Mouse (Mus musculus): Measurements from ENCODE around the gene Cbln1. TPM values are rescaled to one million over a fixed set of nuclear protein-coding genes. Genes with fewer than 3 reads are reported as not detected.

Cbln1 gene
- polyA plus RNA-seq, 1 experiment from 2014 or later, result 12.9 TPM

DNA sequence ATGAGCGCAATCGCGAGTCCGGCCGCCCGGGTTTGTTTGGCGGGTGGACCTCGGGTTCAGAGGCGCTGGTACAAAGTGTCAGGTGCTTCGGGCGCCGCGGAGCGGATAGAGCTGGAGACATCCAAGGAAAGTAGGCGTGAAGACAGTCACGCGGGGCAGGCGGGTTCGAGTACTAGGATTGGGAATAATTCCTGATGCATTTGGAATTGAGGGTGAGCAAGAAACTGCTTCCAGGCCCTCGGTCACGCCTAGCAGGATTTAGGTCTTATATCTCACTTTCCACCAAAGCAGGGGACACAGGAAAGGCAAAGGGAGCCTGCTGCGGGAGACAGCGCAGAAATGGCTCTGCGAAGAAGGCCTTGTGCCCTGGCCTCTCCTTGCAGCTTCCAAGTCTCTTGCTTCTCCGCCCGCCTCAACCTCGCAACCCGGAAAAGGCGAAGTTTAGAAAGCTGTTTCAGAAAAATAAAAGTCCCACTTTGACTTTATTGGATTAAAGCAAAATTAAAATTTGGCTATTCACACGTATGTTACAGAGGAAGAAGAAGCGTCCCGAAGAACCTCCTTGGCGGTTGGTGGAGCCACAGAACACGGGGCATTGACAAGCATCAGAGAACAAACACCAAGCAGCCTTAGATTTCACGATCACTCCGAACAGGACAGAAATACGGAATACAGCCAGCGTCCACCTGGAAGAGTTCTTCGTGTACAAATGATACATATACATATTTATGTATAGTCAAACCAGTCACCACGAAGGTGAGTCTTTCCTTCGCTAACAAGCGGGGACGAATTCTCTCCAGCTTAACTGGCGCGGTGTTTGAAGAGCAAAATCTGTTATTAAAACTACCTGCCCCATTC is 3.2 kb downstream of the Cbln1 start:
- Histone ChIP-seq H3K9ac (replicated peaks) (peak overlapping the region; percentile 71; the same call in 1 of the 2 replicates), H3K4me2 (replicated peaks) (peak overlapping the region; percentile 95), H3K27ac (peak overlapping the region; percentile 41; the same call in 1 of the 2 replicates), H3K4me1 (replicated peaks) (peaks cover 54% of the 10 kb centered on the region), H3K4me3 (replicated peaks) (peak overlapping the region; percentile 67), H3K27me3 (peaks cover 90% of the 10 kb centered on the region), H3K9me3 (no peaks in the 10 kb centered on the region), H3K36me3 (no peaks in the 10 kb centered on the region)
- ATAC-seq, result no peak
- WGBS, result 3% methylated on average over 45 of the region's 45 CpGs

DNA sequence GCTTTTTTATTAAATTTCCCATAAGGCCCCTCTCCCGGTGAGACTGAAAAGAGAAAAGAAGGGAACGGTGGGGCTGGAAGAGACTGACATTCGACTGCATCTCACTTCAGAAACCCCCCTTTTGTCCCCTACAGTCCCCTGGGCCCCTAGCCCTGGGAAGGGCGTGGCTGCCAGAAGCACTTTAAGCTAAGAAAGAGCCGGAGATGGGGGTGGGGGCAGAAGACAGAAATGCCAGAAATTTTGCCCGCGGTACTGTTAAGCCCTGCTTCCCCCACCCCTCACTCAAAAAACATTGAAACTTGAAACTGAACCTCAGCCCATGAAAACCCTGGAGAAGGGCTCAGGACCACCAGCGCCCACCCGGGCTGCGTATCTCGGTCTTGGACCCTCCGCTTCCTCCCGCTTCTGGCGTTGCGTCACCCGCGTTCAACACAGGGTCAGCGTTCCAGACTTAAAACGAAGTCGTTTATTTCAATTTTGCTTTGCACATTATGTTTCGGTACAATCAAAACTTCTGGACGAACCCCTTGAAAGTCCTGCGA is 3.9 kb downstream of the Cbln1 start:
- Histone ChIP-seq H3K4me2 (replicated peaks) (peak overlapping the region; percentile 95), H3K4me3 (replicated peaks) (peak overlapping the region; percentile 67), H3K27ac (peak overlapping the region; percentile 41; the same call in 1 of the 2 replicates), H3K9me3 (no peaks in the 10 kb centered on the region), H3K4me1 (replicated peaks) (peaks cover 47% of the 10 kb centered on the region), H3K9ac (replicated peaks) (peak overlapping the region; percentile 24; the same call in 1 of the 2 replicates), H3K36me3 (no peaks in the 10 kb centered on the region), H3K27me3 (peaks cover 87% of the 10 kb centered on the region)
- WGBS, result 1% methylated on average over 23 of the region's 23 CpGs
- no peak for ATAC-seq

DNA sequence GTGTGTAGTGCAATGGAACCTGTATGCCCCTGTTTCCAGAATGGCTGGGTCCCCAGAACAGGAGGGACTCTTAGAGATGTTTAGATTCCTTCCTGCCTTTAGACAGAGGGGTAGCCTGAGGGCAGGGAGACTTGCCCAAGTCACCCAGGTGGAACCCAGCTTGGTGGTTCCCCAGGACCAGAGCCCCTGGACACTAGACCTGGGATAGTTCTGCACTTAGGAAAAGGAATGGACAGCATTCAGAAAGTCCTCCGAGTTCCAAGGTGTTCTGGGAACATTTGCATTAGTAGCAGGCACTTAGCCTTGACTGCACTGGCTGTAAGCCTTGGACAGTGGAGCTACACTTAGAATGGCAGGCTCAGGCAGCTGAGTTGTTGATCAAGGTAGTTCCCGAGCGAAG is 4.5 kb downstream of the Cbln1 start:
- no peak overlapping the region for H3K9ac ChIP-seq (replicated peaks)
- no peak for ATAC-seq
- no peak overlapping the region for H3K27ac ChIP-seq
- peaks cover 41% of the 10 kb centered on the region for H3K4me1 ChIP-seq (replicated peaks)
- no peaks in the 10 kb centered on the region for H3K36me3 ChIP-seq
- no peak overlapping the region for H3K4me3 ChIP-seq (replicated peaks)
- no peaks in the 10 kb centered on the region for H3K9me3 ChIP-seq
- H3K4me2 ChIP-seq (replicated peaks), result peak overlapping the region; percentile 95; the same call in 1 of the 2 replicates
- peaks cover 84% of the 10 kb centered on the region for H3K27me3 ChIP-seq
- WGBS, result 18% methylated on average over 3 of the region's 3 CpGs

DNA sequence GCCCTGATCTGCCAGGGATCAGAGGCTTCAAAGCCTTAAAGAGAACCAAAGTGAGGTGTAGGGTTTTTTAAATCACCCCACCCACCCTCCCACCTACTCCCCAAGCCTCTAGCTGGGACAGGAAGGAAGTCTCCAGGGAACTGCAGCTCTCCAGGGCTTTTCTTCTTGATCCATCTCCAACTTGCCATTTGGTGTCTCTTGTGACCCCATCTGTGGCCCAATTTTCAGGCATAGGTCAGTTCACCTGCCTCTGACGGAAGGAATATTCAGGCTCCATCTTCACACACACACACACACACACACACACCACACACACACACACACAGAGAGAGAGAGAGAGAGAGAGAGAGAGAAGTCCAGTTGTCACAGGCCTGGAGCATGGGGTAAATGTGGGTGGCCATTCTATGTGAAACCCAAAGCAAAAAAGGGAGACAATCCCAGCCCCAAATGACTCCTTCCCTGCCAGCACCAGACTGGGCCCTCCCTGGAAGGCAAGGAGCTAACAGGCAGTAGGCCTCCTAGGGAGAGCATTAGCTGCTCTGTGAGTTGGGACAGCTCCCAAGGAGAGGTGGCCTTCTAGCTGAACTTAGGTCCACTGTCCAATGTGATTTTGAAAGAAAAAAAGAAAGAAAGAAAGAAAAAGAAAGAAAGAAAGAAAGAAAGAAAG is 5.3 kb downstream of the Cbln1 start:
- ATAC-seq, result no peak
- H3K4me2 ChIP-seq (replicated peaks), result no peak overlapping the region
- H3K4me3 ChIP-seq (replicated peaks), result no peak overlapping the region
- no peak overlapping the region for H3K9ac ChIP-seq (replicated peaks)
- peaks cover 83% of the 10 kb centered on the region for H3K27me3 ChIP-seq
- H3K4me1 ChIP-seq (replicated peaks), result peaks cover 38% of the 10 kb centered on the region
- no peaks in the 10 kb centered on the region for H3K36me3 ChIP-seq
- H3K9me3 ChIP-seq, result no peaks in the 10 kb centered on the region
- H3K27ac ChIP-seq, result no peak overlapping the region
- WGBS, result 100% methylated on average over 1 of the region's 1 CpGs

DNA sequence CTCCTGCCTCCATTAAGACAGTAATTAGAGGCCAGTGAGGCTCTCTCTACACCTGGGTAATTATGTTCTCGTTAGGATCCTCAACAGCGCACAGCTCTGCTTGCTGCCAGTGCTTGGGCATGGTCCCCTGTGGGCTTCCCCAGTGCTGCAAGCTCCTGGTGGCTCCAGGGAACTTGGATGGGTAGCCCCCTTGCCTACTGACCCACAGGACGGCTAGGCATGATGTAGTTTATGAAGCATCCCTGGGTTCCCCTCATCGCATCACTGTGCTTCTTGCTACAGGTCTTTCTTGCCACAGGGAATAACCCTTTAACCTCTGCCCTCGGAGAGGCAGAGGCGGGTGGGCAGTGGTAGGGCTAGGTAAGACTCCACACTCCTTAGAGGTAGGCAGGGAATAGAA is 6.1 kb downstream of the Cbln1 start:
- H3K9ac ChIP-seq (replicated peaks), result no peak overlapping the region
- no peaks in the 10 kb centered on the region for H3K9me3 ChIP-seq
- no peak overlapping the region for H3K4me3 ChIP-seq (replicated peaks)
- H3K36me3 ChIP-seq, result no peaks in the 10 kb centered on the region
- H3K4me2 ChIP-seq (replicated peaks), result no peak overlapping the region
- no peak for ATAC-seq
- H3K27ac ChIP-seq, result no peak overlapping the region
- H3K4me1 ChIP-seq (replicated peaks), result peaks cover 37% of the 10 kb centered on the region
- peaks cover 76% of the 10 kb centered on the region for H3K27me3 ChIP-seq
- 59% methylated on average over 6 of the region's 6 CpGs for WGBS

DNA sequence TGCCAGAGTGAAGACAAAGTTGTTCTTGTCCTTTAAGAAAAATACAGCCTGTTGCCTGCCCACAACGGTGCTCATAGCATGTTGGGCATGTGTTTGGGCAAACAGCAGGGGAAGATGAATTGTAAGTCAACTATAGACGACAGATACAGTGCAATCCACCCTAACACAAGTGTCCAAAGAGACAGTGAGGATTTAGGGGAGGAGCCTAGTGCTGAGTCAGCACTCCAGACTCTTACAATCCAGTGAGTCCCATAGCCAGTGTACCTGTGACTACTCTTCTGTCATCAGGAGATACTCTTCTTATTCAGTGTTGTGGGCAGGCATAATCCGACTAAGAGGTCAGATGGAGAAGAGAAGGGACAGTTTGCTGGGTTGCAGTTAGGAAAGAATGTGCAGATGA is 8.0 kb downstream of the Cbln1 start:
- Histone ChIP-seq H3K4me3 (replicated peaks) (no peak overlapping the region), H3K27ac (no peak overlapping the region), H3K4me1 (replicated peaks) (peaks cover 18% of the 10 kb centered on the region), H3K4me2 (replicated peaks) (no peak overlapping the region), H3K36me3 (no peaks in the 10 kb centered on the region), H3K9me3 (no peaks in the 10 kb centered on the region), H3K27me3 (peaks cover 57% of the 10 kb centered on the region), H3K9ac (replicated peaks) (no peak overlapping the region)
- WGBS, result 86% methylated on average over 3 of the region's 3 CpGs
- no peak for ATAC-seq

DNA sequence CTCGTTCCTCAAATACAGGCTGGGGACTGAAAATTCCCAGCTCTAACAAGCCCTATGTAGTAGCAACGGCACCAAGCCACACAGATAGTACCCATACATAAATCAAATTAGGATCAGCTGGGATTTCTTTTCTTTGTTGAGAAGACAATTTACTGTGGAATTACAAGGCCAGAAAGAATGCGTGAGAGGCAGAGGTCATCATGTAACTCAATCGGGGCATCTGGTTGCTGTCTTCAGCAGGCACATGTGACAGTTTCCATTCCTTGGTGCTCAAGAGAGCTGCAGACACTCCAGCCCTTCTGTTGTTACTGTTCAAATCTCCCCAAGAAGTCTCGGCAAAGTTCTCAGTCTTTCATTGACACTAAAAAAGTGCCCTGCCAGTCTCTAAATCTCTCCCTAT is 10.6 kb downstream of the Cbln1 start:
- no peak overlapping the region for H3K4me3 ChIP-seq (replicated peaks)
- peaks cover 31% of the 10 kb centered on the region for H3K27me3 ChIP-seq
- H3K9me3 ChIP-seq, result no peaks in the 10 kb centered on the region
- no peaks in the 10 kb centered on the region for H3K36me3 ChIP-seq
- no peak overlapping the region for H3K4me2 ChIP-seq (replicated peaks)
- no peak overlapping the region for H3K9ac ChIP-seq (replicated peaks)
- no peak overlapping the region for H3K27ac ChIP-seq
- ATAC-seq, result no peak
- WGBS, result 22% methylated on average over 5 of the region's 5 CpGs
- 0 out of 2 replicates have a peak, but pooled peaks cover 6% of the 10 kb centered on the region for H3K4me1 ChIP-seq (replicated peaks)

DNA sequence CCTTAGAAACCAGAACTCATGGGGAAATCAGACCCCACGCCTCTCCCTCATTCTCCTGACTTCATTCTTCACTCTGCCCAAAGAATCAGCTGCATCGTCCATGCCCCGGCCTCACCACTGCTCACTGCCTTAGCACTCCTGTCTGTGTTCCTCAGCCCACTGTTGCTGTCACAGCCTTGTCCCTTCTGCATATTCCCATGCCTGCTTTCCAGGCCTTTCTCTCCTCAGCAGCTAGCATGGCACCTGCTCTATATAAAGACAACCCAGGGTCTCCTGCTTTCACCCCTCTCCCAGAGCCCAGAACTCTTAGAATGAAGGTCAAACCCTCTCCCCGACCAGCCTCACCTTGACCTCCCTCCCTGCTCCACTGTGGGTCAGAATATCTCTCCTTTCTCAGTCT is 15.5 kb downstream of the Cbln1 start:
- no peak for ATAC-seq
- H3K4me3 ChIP-seq (replicated peaks), result no peak overlapping the region
- no peaks in the 10 kb centered on the region for H3K27me3 ChIP-seq
- H3K36me3 ChIP-seq, result no peaks in the 10 kb centered on the region
- 0 out of 2 replicates have a peak, but pooled peaks cover 5% of the 10 kb centered on the region for H3K4me1 ChIP-seq (replicated peaks)
- H3K4me2 ChIP-seq (replicated peaks), result no peak overlapping the region
- no peak overlapping the region for H3K27ac ChIP-seq
- no peaks in the 10 kb centered on the region for H3K9me3 ChIP-seq
- no peak overlapping the region for H3K9ac ChIP-seq (replicated peaks)
- 87% methylated on average over 4 of the region's 4 CpGs for WGBS

DNA sequence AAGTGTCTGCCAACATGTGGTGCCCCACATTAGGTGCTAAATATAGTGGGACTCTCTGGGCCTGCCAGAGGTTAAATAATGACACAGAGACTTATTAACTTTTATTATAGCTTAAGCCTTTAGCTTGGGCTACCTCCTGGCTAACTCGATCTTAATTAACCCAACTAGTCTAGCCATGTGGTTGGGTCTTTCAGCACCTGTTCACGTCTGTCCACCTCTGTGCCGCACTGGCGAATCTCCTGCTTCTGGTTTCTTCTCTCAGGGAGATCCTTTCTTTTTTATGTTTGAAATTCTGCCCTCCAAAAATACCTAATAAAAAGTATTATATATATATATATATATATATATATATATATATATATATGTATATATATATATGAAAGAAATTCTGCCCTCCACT is 19.6 kb downstream of the Cbln1 start:
- 97% methylated on average over 4 of the region's 4 CpGs for WGBS
- Histone ChIP-seq H3K4me3 (replicated peaks) (no peak overlapping the region), H3K9ac (replicated peaks) (no peak overlapping the region), H3K27me3 (no peaks in the 10 kb centered on the region), H3K4me1 (replicated peaks) (no peaks in the 10 kb centered on the region), H3K9me3 (no peaks in the 10 kb centered on the region), H3K4me2 (replicated peaks) (no peak overlapping the region), H3K27ac (no peak overlapping the region), H3K36me3 (no peaks in the 10 kb centered on the region)
- no peak for ATAC-seq

DNA sequence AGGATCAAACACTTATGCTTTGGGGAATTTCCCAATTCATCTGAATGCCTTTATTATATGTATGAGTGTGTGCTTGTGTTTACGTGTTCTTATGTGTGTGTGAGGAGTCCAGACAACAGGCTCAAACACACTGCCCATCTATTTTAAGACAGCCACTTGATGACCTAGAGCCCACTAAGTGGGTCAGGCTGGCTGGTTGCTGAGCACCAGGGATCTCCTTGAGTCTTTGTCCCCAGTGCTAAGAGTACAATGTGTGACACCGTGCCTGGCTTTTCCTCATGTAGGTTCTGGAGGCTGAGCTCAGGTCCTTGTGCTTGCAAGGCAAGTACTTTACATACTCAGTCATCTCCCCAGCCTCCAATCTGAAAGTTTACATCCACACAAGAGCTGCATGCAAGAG is 20.7 kb downstream of the Cbln1 start:
- Histone ChIP-seq H3K9ac (replicated peaks) (no peak overlapping the region), H3K4me2 (replicated peaks) (no peak overlapping the region), H3K27ac (no peak overlapping the region), H3K4me3 (replicated peaks) (no peak overlapping the region), H3K4me1 (replicated peaks) (no peaks in the 10 kb centered on the region), H3K36me3 (no peaks in the 10 kb centered on the region), H3K9me3 (no peaks in the 10 kb centered on the region), H3K27me3 (no peaks in the 10 kb centered on the region)
- no peak for ATAC-seq
- 74% methylated on average over 2 of the region's 2 CpGs for WGBS

DNA sequence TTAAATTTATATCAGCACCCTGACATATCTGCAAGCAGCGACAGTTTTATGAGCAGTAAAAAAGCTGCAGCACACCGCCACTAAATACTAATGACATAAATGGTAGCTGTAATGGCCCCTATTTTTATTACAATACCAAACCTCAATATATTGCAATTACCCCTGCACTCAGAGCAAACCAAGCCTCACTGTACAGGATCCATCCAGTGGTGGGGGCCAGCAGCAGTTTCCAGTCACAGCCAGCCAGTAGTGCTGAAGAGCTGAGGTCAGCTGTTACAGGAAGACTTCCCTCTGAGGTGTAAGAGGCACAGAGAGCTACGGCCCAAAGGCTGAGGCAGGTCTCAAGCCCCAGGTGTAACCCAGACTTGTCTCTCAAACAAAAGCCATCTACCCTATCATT is 37.8 kb downstream of the Cbln1 start:
- Histone ChIP-seq H3K27me3 (no peaks in the 10 kb centered on the region), H3K27ac (no peak overlapping the region), H3K36me3 (no peaks in the 10 kb centered on the region), H3K4me3 (replicated peaks) (no peak overlapping the region), H3K9me3 (no peaks in the 10 kb centered on the region), H3K4me1 (replicated peaks) (0 out of 2 replicates have a peak, but pooled peaks cover 2% of the 10 kb centered on the region), H3K4me2 (replicated peaks) (no peak overlapping the region), H3K9ac (replicated peaks) (no peak overlapping the region)
- no peak for ATAC-seq
- 86% methylated on average over 3 of the region's 3 CpGs for WGBS

DNA sequence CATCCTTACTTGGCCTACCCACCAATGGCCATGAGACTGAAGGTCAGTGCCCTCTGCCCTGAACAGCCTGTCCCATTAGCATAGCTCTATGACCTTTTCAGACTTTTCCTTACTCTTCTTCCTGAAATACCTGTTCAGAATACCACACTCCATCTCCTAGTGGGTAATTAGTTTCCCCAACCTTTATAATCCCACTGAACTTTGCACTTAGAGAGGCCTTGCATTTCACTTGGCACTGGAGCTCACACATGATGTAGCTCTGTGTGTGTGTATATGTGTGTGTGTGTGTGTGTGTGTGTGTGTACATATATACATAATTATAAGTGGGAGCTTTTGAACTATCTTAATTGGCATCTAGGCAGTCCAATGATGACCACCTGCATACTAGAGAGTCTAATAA is 45.2 kb downstream of the Cbln1 start:
- Histone ChIP-seq H3K9ac (replicated peaks) (no peak overlapping the region), H3K4me2 (replicated peaks) (no peak overlapping the region), H3K36me3 (no peaks in the 10 kb centered on the region), H3K4me3 (replicated peaks) (no peak overlapping the region), H3K27me3 (no peaks in the 10 kb centered on the region), H3K4me1 (replicated peaks) (peaks cover 8% of the 10 kb centered on the region), H3K27ac (no peak overlapping the region), H3K9me3 (no peaks in the 10 kb centered on the region)
- ATAC-seq, result no peak

All from midbrain, embryonic 13.5 days (tissue).